Mouse (Mus musculus) spleen, postnatal 10 days (tissue): Measurements from ENCODE around the gene Vmn1r201.

Experiments used
- DNase-seq, 2 experiments: peaks; one replicate each; pipeline ENCODE4 v3.0.0; 2021 to 2022; ENCODE audit warnings: low spot score in 2 of 2

Vmn1r201 gene

DNA sequence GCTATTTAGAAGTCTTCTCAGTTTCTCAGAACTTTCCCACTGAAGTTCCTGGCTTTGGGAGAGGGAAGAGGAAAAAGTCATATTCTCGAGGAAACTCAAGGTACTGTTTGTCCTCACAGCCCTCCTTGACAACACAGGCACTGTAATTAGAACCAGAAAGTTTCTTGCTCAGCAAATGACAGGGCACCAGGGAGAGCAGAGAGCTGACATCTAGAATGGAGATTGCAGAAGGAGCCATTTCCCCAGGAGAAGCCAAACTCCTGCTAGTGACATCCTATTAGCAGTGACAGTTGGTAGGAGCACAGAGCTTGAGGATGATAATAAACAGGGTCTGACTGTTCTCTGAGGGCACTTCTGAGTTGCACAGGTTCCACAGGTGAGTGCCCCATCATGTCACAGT is at the start of gene Vmn1r201:
TSS of gene Vmn1r201 (plus strand) at position 301 of the 400 bp plus-strand sequence.
- DNase-seq = no peak

DNA sequence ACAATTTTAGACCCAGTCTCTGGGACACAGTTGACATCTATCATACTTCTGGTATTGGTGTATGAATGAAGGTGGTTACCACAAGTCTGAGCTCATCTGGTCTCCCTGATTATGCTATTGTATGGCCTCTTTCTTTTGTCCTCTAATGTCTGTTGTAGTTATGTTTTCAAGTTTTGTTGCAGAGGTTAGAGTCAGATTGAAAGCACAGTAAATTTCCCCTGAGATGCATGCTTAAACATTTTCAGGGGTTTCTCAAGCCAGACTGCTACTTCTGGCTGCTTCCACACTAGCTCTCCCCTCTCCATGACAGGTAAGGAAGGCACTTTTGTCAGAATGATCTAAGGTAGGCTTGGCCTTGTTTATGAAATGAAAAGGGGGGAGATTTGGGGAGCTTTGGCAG is 16.6 kb upstream of the Vmn1r201 start:
- no peak for DNase-seq

DNA sequence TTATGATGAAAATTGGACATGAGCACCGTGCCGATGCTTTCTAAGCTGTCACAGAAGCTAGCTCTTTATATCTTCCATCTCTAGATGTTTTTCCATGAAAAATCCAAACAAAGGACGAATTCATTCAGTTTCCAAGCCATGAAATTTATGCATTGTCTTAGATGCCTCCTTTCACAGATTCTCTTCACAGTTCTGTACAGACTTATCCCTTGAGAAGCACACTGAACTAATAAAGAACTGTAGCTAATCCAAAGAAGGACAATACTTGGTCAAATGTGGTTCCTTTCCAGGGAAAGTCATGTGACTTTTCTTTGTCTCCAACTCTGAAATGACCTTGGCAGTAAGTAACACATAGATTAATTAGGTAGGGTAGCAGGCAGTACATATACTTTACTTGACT is 30.7 kb downstream of the Vmn1r201 start:
- DNase-seq = no peak

DNA sequence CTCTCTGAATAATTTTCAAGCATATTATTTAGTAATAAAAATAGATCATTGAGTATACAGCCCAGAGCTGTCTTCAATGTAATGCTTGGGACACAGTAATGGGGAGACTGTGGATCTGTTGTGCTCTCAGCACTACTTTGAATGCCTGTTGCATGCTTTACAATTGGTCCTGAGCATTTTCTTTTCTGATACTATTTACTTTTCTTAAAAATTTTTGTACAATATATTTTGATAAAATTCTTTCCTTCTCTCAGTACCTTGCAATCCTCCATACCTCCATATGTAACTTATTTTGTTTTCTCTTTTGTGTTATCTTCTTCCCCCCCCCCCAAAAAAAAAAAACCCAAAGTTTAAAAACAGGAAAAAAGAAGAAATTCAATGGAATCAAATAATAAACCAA is 33.6 kb downstream of the Vmn1r201 start, which contains the start of gene Vmn1r202:
TSS of gene Vmn1r202 (minus strand) at position 101 of the 400 bp plus-strand sequence.
- DNase-seq = no peak

DNA sequence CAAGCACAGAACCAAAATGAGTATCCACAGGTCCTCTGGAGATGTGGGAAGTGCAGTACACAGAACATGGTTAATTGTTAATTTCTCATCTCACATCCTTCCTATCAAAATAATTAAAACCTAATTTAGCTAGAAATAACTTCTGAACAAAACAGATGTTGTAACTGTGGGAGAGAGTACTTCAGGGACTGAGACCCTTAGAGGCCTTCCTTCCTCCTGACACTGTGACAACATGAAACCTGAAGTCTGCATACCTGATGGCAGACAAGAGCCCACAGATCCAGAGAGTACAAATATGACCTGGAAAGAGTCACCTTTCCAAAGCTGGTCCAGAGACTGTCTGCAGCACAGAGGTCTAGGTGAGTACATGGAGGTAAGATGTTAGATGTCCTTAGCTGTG is 46.1 kb downstream of the Vmn1r201 start, which contains the start of gene Vmn1r203:
TSS of gene Vmn1r203 (plus strand) at position 301 of the 400 bp plus-strand sequence.
- DNase-seq = no peak
